Mouse (Mus musculus): ENCODE results near the gene Kcnq1.

DNA sequence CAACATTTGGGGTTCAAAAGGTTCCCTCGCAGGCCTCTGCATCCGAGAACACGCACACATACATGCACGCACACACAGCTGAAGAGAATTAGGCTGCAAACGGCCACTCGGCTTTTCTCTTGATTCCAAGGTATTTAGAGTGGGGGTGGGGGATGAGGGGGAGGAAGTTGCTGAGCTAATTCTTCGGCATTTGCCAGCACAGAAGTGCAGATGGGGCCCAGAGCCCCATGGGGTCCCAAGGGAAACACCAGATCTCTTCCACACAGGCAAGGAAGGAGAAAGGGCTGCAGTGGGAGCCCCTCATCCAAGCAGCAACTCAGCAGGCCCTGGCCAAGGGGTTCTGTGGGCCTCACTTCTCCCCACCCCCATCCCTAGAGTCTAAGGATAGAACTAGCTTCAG, 193.9 kb downstream of the Kcnq1 start:
- TF ChIP-seq HCFC1 (IDR thresholded peaks at IDR 0.05; ENCODE audit: borderline replicate concordance, insufficient read depth, low read length), result no peak
- no peak for TF ChIP-seq ZNF384 (IDR thresholded peaks at IDR 0.05; ENCODE audit: low read depth, low read length)
- TF ChIP-seq MAFK (IDR thresholded peaks at IDR 0.05; ENCODE audit: insufficient read depth, low read depth, low read length), result no peak

Measured in ES-E14 (cell line).